ENCODE assay signal across 8 mouse cellular contexts in genomic region chr14:56575416-56575815, GRCm38 (mm10). TPM values are rescaled to one million over a fixed set of nuclear protein-coding genes. Genes with fewer than 3 reads are reported as not detected.
DNase-seq lines count a peak whose midpoint lies in the region; ATAC-seq and TF ChIP-seq lines count a peak whose summit lies in the region.

Gene Cenpj (minus strand): TSS chr14:56575425.
Gene Parp4 (plus strand): TSS chr14:56575619.

- no peak for ATAC-seq in forebrain, embryonic 16.5 days
- ATAC-seq in lung, embryonic 16.5 days (ENCODE audit: low read depth), result peak; percentile 84

- H3K4me2 ChIP-seq in forebrain, embryonic 16.5 days (ENCODE audit: low read length), result peak within 1 kb of the TSS; percentile 65
- H3K4me2 ChIP-seq in lung, embryonic 16.5 days (ENCODE audit: low read depth, low read length), result peak within 1 kb of the TSS; percentile 70

- H3K27ac ChIP-seq in ES-E14 (ENCODE audit: insufficient read depth, low read depth, low read length, poor library complexity, severe bottlenecking), result no peak within 1 kb of the TSS
- no peak within 1 kb of the TSS for H3K27ac ChIP-seq in forebrain, embryonic 16.5 days (ENCODE audit: low read length)
- H3K27ac ChIP-seq in lung, embryonic 16.5 days (ENCODE audit: low read length), result peak within 1 kb of the TSS; percentile 47

- DNase-seq in ES-E14 (ENCODE audit: low read depth, low spot score), result peak; percentile 38
- peak; percentile 78 to 79 for DNase-seq in cerebellum, adult 18-20 months
- DNase-seq in heart, postnatal 4 days, result peak; percentile 89
- DNase-seq in layer of hippocampus, adult 8-10 months (ENCODE audit: low spot score in 2 of 2), result peak; percentile 29 to 39
- DNase-seq in ovary, adult 18-20 months (ENCODE audit: low spot score), result peak; percentile 90
- peak; percentile 50 to 64 for DNase-seq in thymus, postnatal 10 days (ENCODE audit: low spot score in 2 of 2)

- H3K4me1 ChIP-seq in ES-E14 (ENCODE audit: control insufficient read depth in 2 of 2, insufficient read depth in 2 of 2, low read length in 2 of 2, poor library complexity in 1 of 2), result peaks cover 5% of the 10 kb centered on the region in 2 experiments; a peak in 3 of 4 replicates
- H3K4me1 ChIP-seq in forebrain, embryonic 16.5 days (replicated peaks; ENCODE audit: control insufficient read depth, insufficient read depth, low read length), result peaks cover 6% of the 10 kb centered on the region
- peaks cover 8% of the 10 kb centered on the region for H3K4me1 ChIP-seq in lung, embryonic 16.5 days (replicated peaks; ENCODE audit: control insufficient read depth, insufficient read depth, low read length)

- in situ Hi-C loops in ES-E14 (cut with MboI; ENCODE audit: low sequenced_read_pairs in 2 of 2, unreplicated experiment in 2 of 2), result no loop called here

- H3K4me3 ChIP-seq in ES-E14 (ENCODE audit: insufficient read depth in 1 of 2, low read depth in 1 of 2, low read length in 2 of 2, poor library complexity in 1 of 2, severe bottlenecking in 1 of 2), result peak within 1 kb of the TSS; percentile 64 to 79
- peak within 1 kb of the TSS; percentile 46 for H3K4me3 ChIP-seq in forebrain, embryonic 16.5 days (replicated peaks; ENCODE audit: low read length)
- peak within 1 kb of the TSS; percentile 78 for H3K4me3 ChIP-seq in lung, embryonic 16.5 days (ENCODE audit: low read length)

- no peaks in the 10 kb centered on the region for H3K36me3 ChIP-seq in ES-E14 (ENCODE audit: control insufficient read depth, insufficient read depth, low read length, poor library complexity, severe bottlenecking)
- no peaks in the 10 kb centered on the region for H3K36me3 ChIP-seq in forebrain, embryonic 16.5 days (ENCODE audit: control insufficient read depth, insufficient read depth)
- H3K36me3 ChIP-seq in lung, embryonic 16.5 days (ENCODE audit: control insufficient read depth, insufficient read depth, low read length), result no peaks in the 10 kb centered on the region

- H3K9me3 ChIP-seq in ES-E14 (ENCODE audit: control insufficient read depth, insufficient read depth, low read depth, low read length), result no peaks in the 10 kb centered on the region
- H3K9me3 ChIP-seq in forebrain, embryonic 16.5 days (ENCODE audit: control insufficient read depth, low read length), result no peaks in the 10 kb centered on the region
- no peaks in the 10 kb centered on the region for H3K9me3 ChIP-seq in lung, embryonic 16.5 days (ENCODE audit: control insufficient read depth, low read length)

- WGBS in forebrain, embryonic 16.5 days, result under 1% methylated on average over 24 of the region's 24 CpGs
- under 1% methylated on average over 24 of the region's 24 CpGs for WGBS in lung, embryonic 16.5 days

- H3K9ac ChIP-seq in ES-E14 (ENCODE audit: insufficient read depth, low read depth, low read length, poor library complexity, severe bottlenecking), result peak within 1 kb of the TSS; percentile 64
- peak within 1 kb of the TSS; percentile 54 for H3K9ac ChIP-seq in forebrain, embryonic 16.5 days (replicated peaks; ENCODE audit: low read depth, low read length)
- H3K9ac ChIP-seq in lung, embryonic 16.5 days (ENCODE audit: low read length), result peak within 1 kb of the TSS; percentile 81

- H3K27me3 ChIP-seq in forebrain, embryonic 16.5 days (replicated peaks; ENCODE audit: control insufficient read depth, insufficient read depth, low read length), result no peaks in the 10 kb centered on the region
- no peaks in the 10 kb centered on the region for H3K27me3 ChIP-seq in lung, embryonic 16.5 days (ENCODE audit: control insufficient read depth, insufficient read depth, low read depth, low read length)

TF ChIP-seq in ES-E14, 5 proteins besides CTCF, POLR2A, EP300 and RAD21:
- TF ChIP-seq ZC3H11A (IDR thresholded peaks at IDR 0.05; ENCODE audit: borderline replicate concordance, low read depth, low read length) (no peak), ZNF384 (IDR thresholded peaks at IDR 0.05; ENCODE audit: low read depth, low read length) (no peak), CHD2 (IDR thresholded peaks at IDR 0.05; ENCODE audit: low read depth, low read length) (no peak), HCFC1 (IDR thresholded peaks at IDR 0.05; ENCODE audit: borderline replicate concordance, insufficient read depth, low read length) (no peak), MAFK (IDR thresholded peaks at IDR 0.05; ENCODE audit: insufficient read depth, low read depth, low read length) (no peak)

RNA-seq across cellular contexts. Expression of gene Cenpj, which starts in this region (rescaled TPM):
- total RNA-seq in ES-E14 (2012; rRNA removed), result 4.5 and 6.9 TPM in 2 replicates
- 14.7 and 18.2 TPM in 2 replicates for polyA plus RNA-seq in forebrain, embryonic 16.5 days (2015; fragmentation: Nextera tagmentation; extraction: Ambion mirVana)
- 1 to 10 TPM; 5.7 to 6.8 TPM for total RNA-seq in heart, postnatal 4 days (2021)
- 1 to 10 TPM; 1.8 to 5.4 (median 3.3) TPM for total RNA-seq in layer of hippocampus, adult 8-10 months (2022)
- 9.8 and 12.7 TPM in 2 replicates for polyA plus RNA-seq in lung, embryonic 16.5 days (2015; fragmentation: Nextera tagmentation; extraction: Ambion mirVana)

RNA-seq across cellular contexts. Expression of gene Parp4, which starts in this region (rescaled TPM):
- total RNA-seq in ES-E14 (2012; rRNA removed), result 1.7 and 1.8 TPM in 2 replicates
- polyA plus RNA-seq in forebrain, embryonic 16.5 days (2015; fragmentation: Nextera tagmentation; extraction: Ambion mirVana), result 0.68 and 0.84 TPM in 2 replicates
- 10 to 100 TPM; 29.4 to 29.8 TPM for total RNA-seq in heart, postnatal 4 days (2021)
- 10 to 100 TPM in 1 of 4 experiments, 1 to 10 TPM in 3; 5.7 to 10.6 (median 7.4) TPM for total RNA-seq in layer of hippocampus, adult 8-10 months (2022)
- 7.7 and 8.1 TPM in 2 replicates for polyA plus RNA-seq in lung, embryonic 16.5 days (2015; fragmentation: Nextera tagmentation; extraction: Ambion mirVana)

Comparison
In these comparisons a context has a peak if more than half of its experiments do, and no peak if none do; other contexts are left out.
1. DNase-seq: peak in every context shown above with its lines; median percentile 90 in ovary, adult 18-20 months; 89 in heart, postnatal 4 days; 78 in cerebellum, adult 18-20 months; 57 in thymus, postnatal 10 days; 38 in ES-E14; 34 in layer of hippocampus, adult 8-10 months.